Mouse (Mus musculus): ENCODE results near the gene Rpa1.

DNA sequence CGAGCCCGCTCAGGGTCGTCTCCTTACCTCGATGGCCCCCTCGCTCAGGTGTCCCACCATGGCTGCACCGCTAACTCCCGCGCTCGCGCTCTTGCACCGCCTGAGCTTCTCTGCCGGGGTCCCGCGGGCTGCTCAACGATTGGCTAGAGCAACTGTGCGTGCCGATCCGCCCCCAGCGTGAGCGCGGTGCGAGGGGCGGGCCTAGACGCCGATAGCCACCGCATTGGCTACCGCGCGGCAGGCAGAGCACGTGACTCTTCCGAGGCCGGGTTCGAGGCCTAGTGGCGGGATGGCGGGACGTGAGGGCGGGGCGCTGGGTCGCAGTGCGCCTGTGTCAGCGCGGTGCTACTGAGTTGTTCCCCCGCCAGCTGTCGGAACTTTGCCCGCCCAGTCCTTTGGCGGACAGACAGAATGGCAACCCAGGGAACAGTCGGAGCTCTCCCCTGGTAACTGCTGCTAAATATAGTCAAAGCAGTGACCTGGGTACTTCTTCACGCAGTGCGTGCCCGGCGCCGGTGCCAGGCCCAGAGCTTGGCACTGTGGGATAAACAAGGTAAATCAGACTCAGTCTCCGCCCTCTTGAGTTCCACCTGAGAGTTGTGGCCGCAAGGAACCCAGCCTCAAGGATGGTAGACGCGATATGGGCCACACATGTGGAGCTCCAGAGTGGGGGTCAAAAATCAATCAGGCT, at the start of gene Rpa1, which contains the start of gene Smyd4:
- TF ChIP-seq CTCF (conservative IDR thresholded peaks at IDR 0.05 in 1 of 2, IDR thresholded peaks at IDR 0.05 in 1 of 2; ENCODE audit: low read depth in 2 of 2, low read length in 2 of 2) (no peak), USF1 (IDR thresholded peaks at IDR 0.05; ENCODE audit: low read depth, low read length) (peak; percentile 99), POLR2A (IDR thresholded peaks at IDR 0.05; ENCODE audit: low read depth, low read length) (peak; percentile 90), E2F4 (IDR thresholded peaks at IDR 0.05; ENCODE audit: insufficient replicate concordance, low read depth, low read length) (0 out of 2 replicates have a peak, but pooled peaks have one; percentile 67), ZNF384 (IDR thresholded peaks at IDR 0.05; ENCODE audit: low read depth, low read length) (no peak), KAT2A (IDR thresholded peaks at IDR 0.05; ENCODE audit: insufficient replicate concordance, low read length) (peak; percentile 76; the same call in 1 of the 2 replicates)
